Mouse (Mus musculus) stomach, embryonic 14.5 days (tissue): ENCODE measurements around the gene Arhgap19. TPM values are rescaled to one million over a fixed set of nuclear protein-coding genes. Genes with fewer than 3 reads are reported as not detected.

Experiments
- ATAC-seq: fragments of 200-750 bp; cut with Nextera tagmentation; 2 replicates; pipeline ENCODE4 v1.8.0; 2017; ENCODE audit warnings: low read depth, moderate TSS enrichment; ENCODE audit not compliant: insufficient number of reproducible peaks, insufficient read depth, low FRiP score
- H3K27ac ChIP-seq: fragments of 300-500 bp; sonication (generic); 2 replicates; pipeline ENCODE4 v1.5.1; 2014; ENCODE audit warnings: mild to moderate bottlenecking, low read length, moderate library complexity, mixed read lengths
- H3K27me3 ChIP-seq: fragments of 300-500 bp; sonication (generic); 2 replicates; pipeline ENCODE4 v1.6.1; 2014; ENCODE audit warnings: low read length, control low read depth, mixed read lengths; ENCODE audit not compliant: control insufficient read depth, insufficient read depth
- H3K36me3 ChIP-seq: fragments of 300-500 bp; sonication (generic); 2 replicates; pipeline ENCODE4 v1.6.1; 2014; ENCODE audit warnings: mild to moderate bottlenecking, control low read depth, low read length, moderate library complexity, mixed read lengths; ENCODE audit not compliant: control insufficient read depth, insufficient read depth
- H3K4me1 ChIP-seq: fragments of 300-500 bp; sonication (generic); 2 replicates; pipeline ENCODE4 v1.6.1; 2014; ENCODE audit warnings: low read length, control low read depth, mixed read lengths; ENCODE audit not compliant: control insufficient read depth, insufficient read depth
- H3K4me2 ChIP-seq: fragments of 300-500 bp; sonication (generic); replicated peaks from 2 replicates; pipeline ENCODE4 v1.6.1; 2014; ENCODE audit warnings: low read depth, low read length, control low read depth
- H3K4me3 ChIP-seq: fragments of 300-500 bp; sonication (generic); 2 replicates; pipeline ENCODE4 v1.5.1; 2014; ENCODE audit warnings: low read depth, low read length, control low read depth
- H3K9ac ChIP-seq: fragments of 300-500 bp; sonication (generic); replicated peaks from 2 replicates; pipeline ENCODE4 v1.6.1; 2014; ENCODE audit warnings: low read depth, mild to moderate bottlenecking, control low read depth, low read length, moderate library complexity, mixed read lengths
- H3K9me3 ChIP-seq: fragments of 300-500 bp; sonication (generic); 2 replicates; pipeline ENCODE4 v1.6.1; 2016; ENCODE audit warnings: low read depth, low read length, control low read depth; ENCODE audit not compliant: control insufficient read depth
- WGBS: fragments of 180-500 bp; shearing (Covaris S2); extraction: QIAGEN DNeasy Blood & Tissue Kit; methylation state at CpG from one replicate; pipeline ENCODE4 v1.1.7; 2014; 5-methylcytosine and 5-hydroxymethylcytosine counted together
- polyA plus RNA-seq: library from polyadenylated mRNA; unstranded; fragments of >200 nt; fragmentation: Nextera tagmentation; extraction: Ambion mirVana; gene quantifications from 2 replicates; pipeline ENCODE4 v1.2.1, GENCODE M21; 2014

Arhgap19 gene
- polyA plus RNA-seq, 1 experiment from 2014 or later, result 25.7 TPM

GRCm38 (mm10) chr19:41759765-41760164 lies 42.1 kb downstream of the Arhgap19 start:
- no peak overlapping the region for H3K4me3 ChIP-seq
- no peaks in the 10 kb centered on the region for H3K36me3 ChIP-seq
- H3K9me3 ChIP-seq, result no peaks in the 10 kb centered on the region
- no peaks in the 10 kb centered on the region for H3K4me1 ChIP-seq
- H3K4me2 ChIP-seq, result no peak overlapping the region
- no peaks in the 10 kb centered on the region for H3K27me3 ChIP-seq
- WGBS, result 80% methylated on average over 6 of the region's 6 CpGs
- no peak overlapping the region for H3K27ac ChIP-seq
- no peak for ATAC-seq
- no peak overlapping the region for H3K9ac ChIP-seq

GRCm38 (mm10) chr19:41759270-41759669 lies 42.6 kb downstream of the Arhgap19 start:
- Histone ChIP-seq H3K27me3 (no peaks in the 10 kb centered on the region), H3K9me3 (no peaks in the 10 kb centered on the region), H3K27ac (no peak overlapping the region), H3K4me3 (no peak overlapping the region), H3K4me2 (no peak overlapping the region), H3K4me1 (no peaks in the 10 kb centered on the region), H3K9ac (no peak overlapping the region), H3K36me3 (no peaks in the 10 kb centered on the region)
- WGBS, result 86% methylated on average over 5 of the region's 5 CpGs
- ATAC-seq, result no peak

- 77% methylated on average over 15 of the region's 15 CpGs for WGBS
- Histone ChIP-seq H3K4me3 (no peak overlapping the region), H3K36me3 (no peaks in the 10 kb centered on the region), H3K4me1 (no peaks in the 10 kb centered on the region), H3K4me2 (no peak overlapping the region), H3K27me3 (no peaks in the 10 kb centered on the region), H3K27ac (no peak overlapping the region), H3K9me3 (no peaks in the 10 kb centered on the region), H3K9ac (no peak overlapping the region)
- ATAC-seq, result no peak
Measured at GRCm38 (mm10) chr19:41754760-41755159, 47.1 kb downstream of the Arhgap19 start.

GRCm38 (mm10) chr19:41751906-41752305 lies 49.9 kb downstream of the Arhgap19 start:
- no peak overlapping the region for H3K27ac ChIP-seq
- WGBS, result 73% methylated on average over 11 of the region's 11 CpGs
- no peak for ATAC-seq
- no peaks in the 10 kb centered on the region for H3K27me3 ChIP-seq
- H3K9me3 ChIP-seq, result no peaks in the 10 kb centered on the region
- H3K4me1 ChIP-seq, result no peaks in the 10 kb centered on the region
- no peak overlapping the region for H3K4me2 ChIP-seq
- H3K4me3 ChIP-seq, result no peak overlapping the region
- no peak overlapping the region for H3K9ac ChIP-seq
- no peaks in the 10 kb centered on the region for H3K36me3 ChIP-seq

GRCm38 (mm10) chr19:41747436-41747835 lies 54.4 kb downstream of the Arhgap19 start:
- Histone ChIP-seq H3K4me2 (no peak overlapping the region), H3K27me3 (peaks cover 10% of the 10 kb centered on the region), H3K27ac (no peak overlapping the region), H3K4me1 (peaks cover 10% of the 10 kb centered on the region; the same call in 1 of the 2 replicates), H3K9ac (no peak overlapping the region), H3K9me3 (no peaks in the 10 kb centered on the region), H3K4me3 (no peak overlapping the region), H3K36me3 (no peaks in the 10 kb centered on the region)
- no peak for ATAC-seq
- WGBS, result 83% methylated on average over 14 of the region's 14 CpGs

- H3K4me2 ChIP-seq, result no peak overlapping the region
- ATAC-seq, result no peak
- peaks cover 10% of the 10 kb centered on the region; the same call in 1 of the 2 replicates for H3K4me1 ChIP-seq
- no peak overlapping the region for H3K9ac ChIP-seq
- 51% methylated on average over 15 of the region's 15 CpGs for WGBS
- H3K4me3 ChIP-seq, result no peak overlapping the region
- H3K9me3 ChIP-seq, result no peaks in the 10 kb centered on the region
- H3K27me3 ChIP-seq, result peaks cover 13% of the 10 kb centered on the region
- no peak overlapping the region for H3K27ac ChIP-seq
- H3K36me3 ChIP-seq, result no peaks in the 10 kb centered on the region
Measured at GRCm38 (mm10) chr19:41745941-41746557, 55.8 kb downstream of the Arhgap19 start.

- no peak within 1 kb of the TSS for H3K27ac ChIP-seq
- H3K36me3 ChIP-seq, result no peaks in the 10 kb centered on the region
- 0 out of 2 replicates have a peak, but pooled peaks have one; percentile 29 for ATAC-seq
- no peaks in the 10 kb centered on the region for H3K9me3 ChIP-seq
- WGBS, result under 1% methylated on average over 44 of the region's 44 CpGs
- peak within 1 kb of the TSS; percentile 40 for H3K4me3 ChIP-seq
- peak within 1 kb of the TSS; percentile 87 for H3K4me2 ChIP-seq
- H3K9ac ChIP-seq, result no peak within 1 kb of the TSS; the same call in 1 of the 2 replicates
- H3K27me3 ChIP-seq, result peaks cover 19% of the 10 kb centered on the region
- peaks cover 13% of the 10 kb centered on the region; the same call in 1 of the 2 replicates for H3K4me1 ChIP-seq
Measured at GRCm38 (mm10) chr19:41743396-41743795, 58.5 kb downstream of the Arhgap19 start, which contains the start of gene Slit1. TSS of gene Slit1 (minus strand) at chr19:41743665.

- Histone ChIP-seq H3K4me1 (peaks cover 16% of the 10 kb centered on the region; the same call in 1 of the 2 replicates), H3K36me3 (no peaks in the 10 kb centered on the region), H3K4me3 (no peak overlapping the region), H3K27ac (no peak overlapping the region), H3K9ac (no peak overlapping the region), H3K9me3 (no peaks in the 10 kb centered on the region), H3K4me2 (no peak overlapping the region), H3K27me3 (peaks cover 19% of the 10 kb centered on the region)
- WGBS, result 15% methylated on average over 4 of the region's 4 CpGs
- no peak for ATAC-seq
Measured at GRCm38 (mm10) chr19:41738896-41739295, 63.0 kb downstream of the Arhgap19 start.

- peaks cover 19% of the 10 kb centered on the region for H3K27me3 ChIP-seq
- H3K27ac ChIP-seq, result no peak overlapping the region
- 0 out of 2 replicates have a peak overlapping the region, but pooled peaks have one; percentile 1 for H3K4me2 ChIP-seq
- no peak for ATAC-seq
- peaks cover 12% of the 10 kb centered on the region; the same call in 1 of the 2 replicates for H3K4me1 ChIP-seq
- 13% methylated on average over 14 of the region's 14 CpGs for WGBS
- H3K9ac ChIP-seq, result no peak overlapping the region
- H3K36me3 ChIP-seq, result no peaks in the 10 kb centered on the region
- no peak overlapping the region for H3K4me3 ChIP-seq
- H3K9me3 ChIP-seq, result no peaks in the 10 kb centered on the region
Measured at GRCm38 (mm10) chr19:41738429-41738805, 63.4 kb downstream of the Arhgap19 start.
